Mouse (Mus musculus): Measurements from ENCODE around the gene Wnt2b. TPM values are rescaled to one million over a fixed set of nuclear protein-coding genes. Genes with fewer than 3 reads are reported as not detected.
A peak's percentile ranks its signal among the peaks of the same experiment; 100 is the strongest.

Wnt2b gene
- polyA plus RNA-seq, 1 experiment from 2014 or later = 3.4 TPM

DNA sequence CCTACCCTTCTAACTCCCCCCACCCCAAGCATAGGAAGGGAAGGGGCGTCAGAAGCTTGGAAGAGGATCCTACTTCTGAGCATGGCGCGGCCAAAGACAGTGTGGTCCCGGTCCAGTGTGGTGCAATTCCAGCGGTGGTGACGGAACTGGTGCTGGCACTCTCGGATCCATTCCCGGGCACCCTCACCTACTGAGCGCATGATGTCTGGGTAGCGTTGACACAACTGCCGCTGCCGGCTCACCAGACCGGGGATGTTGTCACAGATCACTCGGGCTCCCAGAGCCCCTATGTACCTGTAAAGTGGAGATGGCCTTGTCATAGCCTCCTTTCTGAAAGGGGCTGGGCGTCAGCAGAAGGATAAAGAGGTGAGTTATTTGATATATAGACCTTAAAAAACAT lies 7.2 kb downstream of the Wnt2b start:
- H3K4me3 ChIP-seq (ENCODE audit: low read depth, low read length) = no peak overlapping the region
- peaks cover 30% of the 10 kb centered on the region for H3K36me3 ChIP-seq (ENCODE audit: insufficient read depth)
- H3K9me3 ChIP-seq (ENCODE audit: low read depth, low read length) = no peaks in the 10 kb centered on the region
- H3K27me3 ChIP-seq (ENCODE audit: insufficient read depth, low read length) = no peaks in the 10 kb centered on the region
- no peak for ATAC-seq (ENCODE audit: insufficient read depth)
- no peak for TF ChIP-seq CTCF (IDR thresholded peaks at IDR 0.05; ENCODE audit: low read depth)
- no peaks in the 10 kb centered on the region for H3K4me1 ChIP-seq (ENCODE audit: insufficient read depth)
- no peak overlapping the region for H3K27ac ChIP-seq (ENCODE audit: low read depth)
- no peak overlapping the region for H3K4me2 ChIP-seq
- no peak overlapping the region for H3K9ac ChIP-seq
- no peak for DNase-seq
- 94% methylated on average over 15 of the region's 15 CpGs for WGBS

DNA sequence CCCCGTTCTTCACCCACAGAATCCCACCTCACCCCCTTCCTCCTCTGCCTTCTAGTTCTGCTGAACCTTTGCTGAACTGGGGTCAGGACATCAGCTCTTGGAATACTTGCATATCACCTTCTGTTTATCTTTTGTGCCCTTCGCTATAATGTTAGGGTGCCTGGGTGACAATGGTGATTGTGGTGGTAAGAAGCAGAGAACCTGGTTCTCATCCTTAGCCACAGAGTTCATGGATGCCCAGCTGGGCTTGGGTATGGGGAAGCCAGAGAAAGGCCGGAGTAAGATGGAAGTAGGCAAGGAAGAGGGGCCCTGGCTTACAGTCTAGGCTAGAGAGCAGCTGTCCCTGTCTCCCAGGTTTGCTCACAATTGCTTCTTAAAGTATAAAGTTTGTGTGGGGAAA lies 7.6 kb downstream of the Wnt2b start:
- Histone ChIP-seq H3K9ac (no peak overlapping the region), H3K36me3 (ENCODE audit: insufficient read depth) (peaks cover 30% of the 10 kb centered on the region), H3K4me2 (no peak overlapping the region), H3K27ac (ENCODE audit: low read depth) (no peak overlapping the region), H3K4me3 (ENCODE audit: low read depth, low read length) (no peak overlapping the region), H3K9me3 (ENCODE audit: low read depth, low read length) (no peaks in the 10 kb centered on the region), H3K27me3 (ENCODE audit: insufficient read depth, low read length) (no peaks in the 10 kb centered on the region), H3K4me1 (ENCODE audit: insufficient read depth) (no peaks in the 10 kb centered on the region)
- 92% methylated on average over 3 of the region's 3 CpGs for WGBS
- ATAC-seq (ENCODE audit: insufficient read depth) (no peak), DNase-seq (no peak)
- TF ChIP-seq CTCF (IDR thresholded peaks at IDR 0.05; ENCODE audit: low read depth) = no peak

DNA sequence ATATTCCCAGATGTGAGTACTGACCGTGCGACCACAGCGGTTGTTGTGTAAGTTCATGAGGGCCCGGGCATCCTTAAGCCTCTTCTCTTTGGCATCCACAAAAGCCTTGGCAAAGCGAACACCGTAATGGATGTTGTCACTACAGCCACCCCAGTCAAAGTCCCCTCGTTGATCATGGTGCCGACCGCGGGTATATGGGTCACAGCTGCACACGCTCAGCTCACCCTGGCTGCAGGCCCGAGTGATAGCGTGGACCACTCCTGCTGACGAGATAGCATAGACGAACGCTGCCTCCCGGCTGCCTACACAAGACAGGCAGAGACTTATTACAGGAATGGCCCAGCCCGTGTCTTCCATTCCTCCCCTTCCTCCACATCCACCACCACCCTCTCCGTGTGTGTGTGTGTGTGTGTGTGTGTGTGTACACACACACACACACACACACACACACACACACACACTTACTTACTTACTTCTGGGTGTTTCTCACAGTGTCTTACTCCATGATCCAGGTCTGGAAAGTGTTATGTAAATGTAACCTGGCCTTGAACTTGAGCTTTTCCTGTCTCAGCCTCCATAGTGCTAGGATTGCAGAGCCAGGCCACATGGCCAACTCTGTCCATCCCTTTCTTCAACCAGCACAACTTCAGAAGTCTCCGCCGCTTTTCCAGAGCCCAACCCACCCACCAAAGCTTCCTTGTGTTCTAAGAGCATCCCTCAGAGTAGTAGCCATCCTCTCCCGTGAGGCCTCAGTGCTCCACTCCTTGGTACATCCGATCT lies 8.6 kb downstream of the Wnt2b start:
- DNase-seq (no peak), ATAC-seq (ENCODE audit: insufficient read depth) (no peak)
- Histone ChIP-seq H3K27ac (ENCODE audit: low read depth) (no peak overlapping the region), H3K4me2 (no peak overlapping the region), H3K4me3 (ENCODE audit: low read depth, low read length) (no peak overlapping the region), H3K9ac (no peak overlapping the region), H3K9me3 (ENCODE audit: low read depth, low read length) (no peaks in the 10 kb centered on the region), H3K36me3 (ENCODE audit: insufficient read depth) (peaks cover 36% of the 10 kb centered on the region), H3K4me1 (ENCODE audit: insufficient read depth) (no peaks in the 10 kb centered on the region), H3K27me3 (ENCODE audit: insufficient read depth, low read length) (no peaks in the 10 kb centered on the region)
- 77% methylated on average over 22 of the region's 23 CpGs for WGBS
- TF ChIP-seq CTCF (IDR thresholded peaks at IDR 0.05; ENCODE audit: low read depth) = no peak

DNA sequence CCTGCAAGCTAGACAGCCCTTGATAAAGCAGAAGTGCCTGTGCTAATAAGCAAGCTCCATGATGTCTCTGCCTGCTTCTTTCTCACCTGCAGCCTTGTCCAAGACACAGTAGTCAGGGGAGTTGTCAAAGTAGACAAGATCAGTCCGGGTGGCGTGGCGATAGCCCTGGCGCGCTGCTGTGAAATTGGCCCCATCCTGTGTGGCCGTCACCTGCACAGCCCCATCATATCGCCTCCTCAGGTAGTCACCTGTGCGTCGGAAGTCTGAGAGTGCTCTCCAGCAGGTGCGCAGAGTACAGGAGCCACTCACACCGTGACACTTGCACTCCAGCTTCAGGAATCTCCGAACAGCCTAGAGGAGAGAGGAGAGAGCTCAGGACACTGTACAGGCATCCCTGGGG lies 10.8 kb downstream of the Wnt2b start:
- no peak for DNase-seq
- no peak overlapping the region for H3K4me3 ChIP-seq (ENCODE audit: low read depth, low read length)
- no peak overlapping the region for H3K4me2 ChIP-seq
- no peak for TF ChIP-seq CTCF (IDR thresholded peaks at IDR 0.05; ENCODE audit: low read depth)
- no peaks in the 10 kb centered on the region for H3K9me3 ChIP-seq (ENCODE audit: low read depth, low read length)
- no peak overlapping the region for H3K27ac ChIP-seq (ENCODE audit: low read depth)
- no peak overlapping the region for H3K9ac ChIP-seq
- 93% methylated on average over 12 of the region's 12 CpGs for WGBS
- peaks cover 50% of the 10 kb centered on the region for H3K36me3 ChIP-seq (ENCODE audit: insufficient read depth)
- no peaks in the 10 kb centered on the region for H3K27me3 ChIP-seq (ENCODE audit: insufficient read depth, low read length)
- ATAC-seq (ENCODE audit: insufficient read depth) = no peak
- H3K4me1 ChIP-seq (ENCODE audit: insufficient read depth) = no peaks in the 10 kb centered on the region

DNA sequence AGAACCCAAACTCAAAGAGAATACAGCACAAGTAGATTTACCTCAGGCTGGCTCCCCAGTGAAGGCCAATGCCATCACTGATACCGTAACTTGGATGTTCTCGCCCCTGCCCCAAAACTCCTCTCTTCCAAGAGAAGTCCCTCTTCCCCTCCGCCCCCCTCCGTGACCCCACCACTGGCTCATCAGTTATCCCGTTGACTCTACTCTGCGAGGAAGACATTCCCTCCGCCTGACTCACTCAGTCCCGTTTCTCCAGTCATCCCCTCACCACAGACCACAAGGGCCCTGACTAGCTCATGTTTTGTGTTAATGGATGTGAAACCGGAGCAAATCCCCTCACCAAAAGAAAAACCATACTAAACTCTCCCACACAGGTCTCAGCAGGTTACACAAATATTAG lies 16.8 kb downstream of the Wnt2b start:
- Histone ChIP-seq H3K9ac (no peak overlapping the region), H3K9me3 (ENCODE audit: low read depth, low read length) (no peaks in the 10 kb centered on the region), H3K27me3 (ENCODE audit: insufficient read depth, low read length) (no peaks in the 10 kb centered on the region), H3K4me3 (ENCODE audit: low read depth, low read length) (no peak overlapping the region), H3K27ac (ENCODE audit: low read depth) (no peak overlapping the region), H3K4me2 (no peak overlapping the region), H3K36me3 (ENCODE audit: insufficient read depth) (peaks cover 32% of the 10 kb centered on the region), H3K4me1 (ENCODE audit: insufficient read depth) (no peaks in the 10 kb centered on the region)
- peak; percentile 45; the same call in 1 of the 2 replicates for ATAC-seq (ENCODE audit: insufficient read depth)
- 46% methylated on average over 9 of the region's 9 CpGs for WGBS
- no peak for DNase-seq
- TF ChIP-seq CTCF (IDR thresholded peaks at IDR 0.05; ENCODE audit: low read depth) = no peak

DNA sequence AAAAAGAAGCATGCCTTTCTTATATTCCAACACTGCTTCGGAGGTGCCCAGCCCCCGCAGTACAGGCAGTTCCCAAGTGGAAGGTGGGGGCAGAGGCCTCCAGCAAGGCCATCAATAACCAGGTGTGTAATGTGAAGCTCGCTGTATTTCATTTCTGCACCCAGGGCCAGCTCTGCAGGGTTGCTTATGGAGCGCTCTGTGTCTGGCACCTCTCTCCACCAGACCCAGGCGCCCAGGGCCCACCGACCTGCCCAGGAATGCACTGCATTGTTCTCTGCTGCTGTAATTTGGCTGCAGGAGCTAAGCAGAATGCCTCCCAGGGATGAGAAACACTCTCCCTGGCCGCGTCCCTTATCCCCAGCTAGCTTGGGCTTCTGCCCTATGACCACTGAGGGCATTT lies 18.4 kb downstream of the Wnt2b start:
- no peak for TF ChIP-seq CTCF (IDR thresholded peaks at IDR 0.05; ENCODE audit: low read depth)
- ATAC-seq (ENCODE audit: insufficient read depth) (peak; percentile 14; the same call in 1 of the 2 replicates), DNase-seq (no peak)
- 46% methylated on average over 8 of the region's 8 CpGs for WGBS
- Histone ChIP-seq H3K4me3 (ENCODE audit: low read depth, low read length) (no peak overlapping the region), H3K9me3 (ENCODE audit: low read depth, low read length) (no peaks in the 10 kb centered on the region), H3K4me1 (ENCODE audit: insufficient read depth) (no peaks in the 10 kb centered on the region), H3K4me2 (no peak overlapping the region), H3K9ac (no peak overlapping the region), H3K36me3 (ENCODE audit: insufficient read depth) (peaks cover 26% of the 10 kb centered on the region), H3K27me3 (ENCODE audit: insufficient read depth, low read length) (no peaks in the 10 kb centered on the region), H3K27ac (ENCODE audit: low read depth) (no peak overlapping the region)

DNA sequence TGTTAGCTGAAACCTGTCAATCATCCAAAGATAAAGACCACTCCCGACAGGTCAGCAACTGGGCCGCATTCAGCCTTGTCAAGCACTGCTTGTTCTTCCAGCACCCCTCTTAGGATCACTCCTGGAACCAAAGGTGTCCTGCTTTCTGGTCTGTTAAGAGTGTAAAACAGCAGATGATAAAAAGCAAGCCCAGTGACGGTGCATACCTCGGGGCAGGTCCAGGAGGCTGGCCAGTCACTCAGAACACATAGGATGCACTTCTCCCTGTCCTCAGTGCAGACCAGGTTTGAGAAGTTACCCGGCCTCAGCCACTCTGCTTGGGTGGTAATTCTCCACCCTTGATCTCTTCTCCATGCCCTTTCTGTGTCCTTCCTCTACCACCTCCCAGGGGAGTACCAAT lies 19.0 kb downstream of the Wnt2b start:
- 46% methylated on average over 5 of the region's 5 CpGs for WGBS
- no peaks in the 10 kb centered on the region for H3K27me3 ChIP-seq (ENCODE audit: insufficient read depth, low read length)
- H3K4me3 ChIP-seq (ENCODE audit: low read depth, low read length) = no peak overlapping the region
- H3K9me3 ChIP-seq (ENCODE audit: low read depth, low read length) = no peaks in the 10 kb centered on the region
- H3K4me2 ChIP-seq = no peak overlapping the region
- DNase-seq = no peak
- H3K36me3 ChIP-seq (ENCODE audit: insufficient read depth) = peaks cover 26% of the 10 kb centered on the region
- TF ChIP-seq CTCF (IDR thresholded peaks at IDR 0.05; ENCODE audit: low read depth) = no peak
- no peak overlapping the region for H3K9ac ChIP-seq
- no peaks in the 10 kb centered on the region for H3K4me1 ChIP-seq (ENCODE audit: insufficient read depth)
- H3K27ac ChIP-seq (ENCODE audit: low read depth) = no peak overlapping the region
- ATAC-seq (ENCODE audit: insufficient read depth) = no peak

All from lung, embryonic 14.5 days (tissue).